Mouse (Mus musculus): ENCODE data around the gene Fgf22. TPM values are rescaled to one million over a fixed set of nuclear protein-coding genes. Genes with fewer than 3 reads are reported as not detected.

Fgf22 gene
- polyA plus RNA-seq (2017; shearing (Covaris generic)): not detected

GRCm38 (mm10) chr10:79754856-79755516 lies at the start of gene Fgf22:
Gene Fgf22, plus strand, starts transcription at chr10:79755076.

GRCm38 (mm10) chr10:79716254-79716987 lies 38.5 kb upstream of the Fgf22 start, which contains the start of gene Hcn2:
Gene Hcn2, plus strand, starts transcription at chr10:79716634.

GRCm38 (mm10) chr10:79745898-79746773 lies 8.7 kb upstream of the Fgf22 start, which contains the start of gene Polrmt:
Gene Polrmt, minus strand, starts transcription at chr10:79746581.

GRCm38 (mm10) chr10:79766508-79767325 lies 11.8 kb downstream of the Fgf22 start, which contains the start of gene Rnf126:
Gene Rnf126, minus strand, starts transcription at chr10:79766952.

GRCm38 (mm10) chr10:79777103-79777531 lies 22.2 kb downstream of the Fgf22 start, which contains the start of gene Fstl3:
Gene Fstl3, plus strand, starts transcription at chr10:79777272.

GRCm38 (mm10) chr10:79790861-79791260 lies 36.0 kb downstream of the Fgf22 start, which contains the start of gene Prss57:
Gene Prss57, minus strand, starts transcription at chr10:79790961.

GRCm38 (mm10) chr10:79793051-79793737 lies 38.3 kb downstream of the Fgf22 start, which contains the start of gene Palm:
Gene Palm, plus strand, starts transcription at chr10:79793572.

Other genes starting within 250 kb of the Fgf22 start
- gene Plpp2, start 221.3 kb upstream of the Fgf22 start, polyA plus RNA-seq (2017; shearing (Covaris generic)): 4.6 TPM
- 45.2 TPM for gene Mier2, start 199.9 kb upstream of the Fgf22 start, polyA plus RNA-seq (2017; shearing (Covaris generic))
- gene Theg, start 167.7 kb upstream of the Fgf22 start, polyA plus RNA-seq (2017; shearing (Covaris generic)): not detected
- not detected for gene C2cd4c, start 141.1 kb upstream of the Fgf22 start, polyA plus RNA-seq (2017; shearing (Covaris generic))
- not detected for gene Shc2, start 117.2 kb upstream of the Fgf22 start, polyA plus RNA-seq (2017; shearing (Covaris generic))
- not detected for gene Odf3l2, start 109.3 kb upstream of the Fgf22 start, polyA plus RNA-seq (2017; shearing (Covaris generic))
- gene Madcam1, start 90.5 kb upstream of the Fgf22 start, polyA plus RNA-seq (2017; shearing (Covaris generic)): 0.65 TPM
- gene Tpgs1, start 85.7 kb upstream of the Fgf22 start, polyA plus RNA-seq (2017; shearing (Covaris generic)): 48.4 TPM
- 23.4 TPM for gene Cdc34, start 72.9 kb upstream of the Fgf22 start, polyA plus RNA-seq (2017; shearing (Covaris generic))
- gene Gzmm, start 66.1 kb upstream of the Fgf22 start, polyA plus RNA-seq (2017; shearing (Covaris generic)): 1.0 TPM
- 300 TPM for gene Bsg, start 50.6 kb upstream of the Fgf22 start, polyA plus RNA-seq (2017; shearing (Covaris generic))
- gene Hcn2, start 38.4 kb upstream of the Fgf22 start, polyA plus RNA-seq (2017; shearing (Covaris generic)): not detected
- gene Polrmt, start 8.5 kb upstream of the Fgf22 start, polyA plus RNA-seq (2017; shearing (Covaris generic)): 58.1 TPM
- gene Rnf126, start 11.9 kb downstream of the Fgf22 start, polyA plus RNA-seq (2017; shearing (Covaris generic)): 8.7 TPM
- gene Fstl3, start 22.2 kb downstream of the Fgf22 start, polyA plus RNA-seq (2017; shearing (Covaris generic)): 0.68 TPM
- gene Prss57, start 35.9 kb downstream of the Fgf22 start, polyA plus RNA-seq (2017; shearing (Covaris generic)): not detected
- 0.30 TPM for gene Palm, start 38.5 kb downstream of the Fgf22 start, polyA plus RNA-seq (2017; shearing (Covaris generic))
- gene Misp, start 65.9 kb downstream of the Fgf22 start, polyA plus RNA-seq (2017; shearing (Covaris generic)): not detected
- gene Ptbp1, start 99.4 kb downstream of the Fgf22 start, polyA plus RNA-seq (2017; shearing (Covaris generic)): 375 TPM
- not detected for gene Prtn3, start 119.4 kb downstream of the Fgf22 start, polyA plus RNA-seq (2017; shearing (Covaris generic))
- 4.9 TPM for gene Plppr3, start 119.6 kb downstream of the Fgf22 start, polyA plus RNA-seq (2017; shearing (Covaris generic))
- gene Elane, start 131.2 kb downstream of the Fgf22 start, polyA plus RNA-seq (2017; shearing (Covaris generic)): not detected
- not detected for gene Cfd, start 135.8 kb downstream of the Fgf22 start, polyA plus RNA-seq (2017; shearing (Covaris generic))
- 31.2 TPM for gene Med16, start 153.8 kb downstream of the Fgf22 start, polyA plus RNA-seq (2017; shearing (Covaris generic))
- 11.2 TPM for gene Gm26602, start 155.8 kb downstream of the Fgf22 start, polyA plus RNA-seq (2017; shearing (Covaris generic))
- 0.39 TPM for gene Kiss1r, start 161.9 kb downstream of the Fgf22 start, polyA plus RNA-seq (2017; shearing (Covaris generic))
- gene R3hdm4, start 166.1 kb downstream of the Fgf22 start, polyA plus RNA-seq (2017; shearing (Covaris generic)): 217 TPM
- gene Arid3a, start 172.0 kb downstream of the Fgf22 start, polyA plus RNA-seq (2017; shearing (Covaris generic)): 9.9 TPM
- 83.7 TPM for gene Wdr18, start 205.1 kb downstream of the Fgf22 start, polyA plus RNA-seq (2017; shearing (Covaris generic))
- not detected for gene Grin3b, start 215.6 kb downstream of the Fgf22 start, polyA plus RNA-seq (2017; shearing (Covaris generic))
- 5.5 TPM for gene Tmem259, start 229.3 kb downstream of the Fgf22 start, polyA plus RNA-seq (2017; shearing (Covaris generic))
- gene Cnn2, start 233.5 kb downstream of the Fgf22 start, polyA plus RNA-seq (2017; shearing (Covaris generic)): 1,187 TPM
- gene Abca7, start 241.4 kb downstream of the Fgf22 start, polyA plus RNA-seq (2017; shearing (Covaris generic)): 71.9 TPM

Measured in inflammation-experienced regulatory T-cells, adult 16 weeks (primary cell).